In genomic region chr16:30826128-30826527, GRCm38 (mm10) we compare ENCODE assay signal across 9 mouse cellular contexts.
DNase-seq lines count a peak whose midpoint lies in the region; ATAC-seq and TF ChIP-seq lines count a peak whose summit lies in the region.
"Had no signal": no experiment of that assay in that cellular context is flagged by ENCODE, and none has a peak within 500 bp of the region (broad histone marks: within the 10 kb centered on the region; RNA-seq: fewer than 3 reads in every experiment).

No protein-coding gene starts in this region.

- 0 out of 2 replicates have a peak, but pooled peaks have one; percentile 41 for ATAC-seq in hindbrain, postnatal 0 days
- no peak for ATAC-seq in hindbrain, embryonic 13.5 days (ENCODE audit: low FRiP score)
- ATAC-seq in forebrain, embryonic 16.5 days = peak; percentile 75
- ATAC-seq in limb, embryonic 15.5 days (ENCODE audit: insufficient number of reproducible peaks, low FRiP score, low TSS enrichment, low read depth) = no peak
- no peak for ATAC-seq in erythroid progenitor cell, adult 5-6 weeks (replicated peaks; ENCODE audit: low FRiP score, poor library complexity, severe bottlenecking)

- H3K27ac ChIP-seq in hindbrain, postnatal 0 days = no peak overlapping the region
- no peak overlapping the region for H3K27ac ChIP-seq in hindbrain, embryonic 13.5 days
- peak overlapping the region; percentile 73 for H3K27ac ChIP-seq in forebrain, embryonic 16.5 days (ENCODE audit: low read length)
- H3K27ac ChIP-seq in limb, embryonic 15.5 days = peak overlapping the region; percentile 47; the same call in 1 of the 2 replicates

- no peak overlapping the region for H3K9ac ChIP-seq in hindbrain, postnatal 0 days (replicated peaks; ENCODE audit: low read length)
- no peak overlapping the region for H3K9ac ChIP-seq in hindbrain, embryonic 13.5 days
- H3K9ac ChIP-seq in forebrain, embryonic 16.5 days (replicated peaks; ENCODE audit: low read depth, low read length) = no peak overlapping the region
- H3K9ac ChIP-seq in limb, embryonic 15.5 days = no peak overlapping the region

- intact Hi-C loops in heart, postnatal 10 days (cut with DNase I) = no loop called here

- no peak overlapping the region for H3K4me2 ChIP-seq in hindbrain, postnatal 0 days (ENCODE audit: low read depth, low read length)
- H3K4me2 ChIP-seq in hindbrain, embryonic 13.5 days = no peak overlapping the region
- no peak overlapping the region for H3K4me2 ChIP-seq in forebrain, embryonic 16.5 days (ENCODE audit: low read length)
- H3K4me2 ChIP-seq in limb, embryonic 15.5 days = no peak overlapping the region

- H3K4me3 ChIP-seq in hindbrain, postnatal 0 days (ENCODE audit: low read length) = no peak overlapping the region
- no peak overlapping the region for H3K4me3 ChIP-seq in hindbrain, embryonic 13.5 days
- no peak overlapping the region for H3K4me3 ChIP-seq in forebrain, embryonic 16.5 days (replicated peaks; ENCODE audit: low read length)
- no peak overlapping the region for H3K4me3 ChIP-seq in limb, embryonic 15.5 days
- H3K4me3 ChIP-seq: myocyte had no signal

- 43% methylated on average over 3 of the region's 3 CpGs for WGBS in hindbrain, postnatal 0 days
- 63% methylated on average over 3 of the region's 3 CpGs for WGBS in hindbrain, embryonic 13.5 days
- 44% methylated on average over 3 of the region's 3 CpGs for WGBS in forebrain, embryonic 16.5 days
- WGBS in limb, embryonic 15.5 days = 28% methylated on average over 3 of the region's 3 CpGs

- H3K27me3 ChIP-seq in hindbrain, postnatal 0 days (ENCODE audit: insufficient read depth, low read length) = no peaks in the 10 kb centered on the region
- H3K27me3 ChIP-seq in hindbrain, embryonic 13.5 days = no peaks in the 10 kb centered on the region
- 0 out of 2 replicates have a peak, but pooled peaks cover 2% of the 10 kb centered on the region for H3K27me3 ChIP-seq in forebrain, embryonic 16.5 days (replicated peaks; ENCODE audit: control insufficient read depth, insufficient read depth, low read length)
- no peaks in the 10 kb centered on the region for H3K27me3 ChIP-seq in limb, embryonic 15.5 days

- H3K4me1 ChIP-seq in hindbrain, postnatal 0 days (ENCODE audit: insufficient read depth, low read length) = peaks cover 7% of the 10 kb centered on the region
- H3K4me1 ChIP-seq in hindbrain, embryonic 13.5 days (replicated peaks) = peaks cover 17% of the 10 kb centered on the region
- H3K4me1 ChIP-seq in forebrain, embryonic 16.5 days (replicated peaks; ENCODE audit: control insufficient read depth, insufficient read depth, low read length) = peaks cover 14% of the 10 kb centered on the region
- H3K4me1 ChIP-seq in limb, embryonic 15.5 days = peaks cover 32% of the 10 kb centered on the region

- H3K36me3 ChIP-seq in hindbrain, postnatal 0 days (ENCODE audit: insufficient read depth, low read length) = no peaks in the 10 kb centered on the region
- H3K36me3 ChIP-seq in hindbrain, embryonic 13.5 days = no peaks in the 10 kb centered on the region
- no peaks in the 10 kb centered on the region for H3K36me3 ChIP-seq in forebrain, embryonic 16.5 days (ENCODE audit: control insufficient read depth, insufficient read depth)
- no peaks in the 10 kb centered on the region for H3K36me3 ChIP-seq in limb, embryonic 15.5 days

- TF ChIP-seq CTCF in hindbrain, postnatal 0 days (IDR thresholded peaks at IDR 0.05; ENCODE audit: low read depth) = no peak

- DNase-seq in hindbrain, postnatal 0 days (ENCODE audit: low spot score) = peak; percentile 69
- peak; percentile 64 for DNase-seq in heart, postnatal 10 days
- no peak for DNase-seq in spleen, postnatal 36 days (ENCODE audit: low spot score in 2 of 2)
- no peak for DNase-seq in c-Kit-positive CD71-positive TER-119-positive erythroid progenitor cells, embryonic 14.5 days (ENCODE audit: low spot score)

- no peaks in the 10 kb centered on the region for H3K9me3 ChIP-seq in hindbrain, postnatal 0 days (ENCODE audit: low read length)
- no peaks in the 10 kb centered on the region for H3K9me3 ChIP-seq in hindbrain, embryonic 13.5 days
- H3K9me3 ChIP-seq in forebrain, embryonic 16.5 days (ENCODE audit: control insufficient read depth, low read length) = no peaks in the 10 kb centered on the region
- H3K9me3 ChIP-seq in limb, embryonic 15.5 days = no peaks in the 10 kb centered on the region

Comparison
In these comparisons a context has a peak if more than half of its experiments do, and no peak if none do; other contexts are left out.
1. ATAC-seq: peak in hindbrain, postnatal 0 days (single experiment) and forebrain, embryonic 16.5 days (single experiment); none in hindbrain, embryonic 13.5 days (single experiment), limb, embryonic 15.5 days (single experiment) and erythroid progenitor cell, adult 5-6 weeks (single experiment).
2. DNase-seq: peak in hindbrain, postnatal 0 days (single experiment) and heart, postnatal 10 days (2 of 2); none in spleen, postnatal 36 days (0 of 2) and c-Kit-positive CD71-positive TER-119-positive erythroid progenitor cells, embryonic 14.5 days (single experiment).
3. H3K27ac ChIP-seq: peak in forebrain, embryonic 16.5 days (single experiment) and limb, embryonic 15.5 days (single experiment); none in hindbrain, postnatal 0 days (single experiment) and hindbrain, embryonic 13.5 days (single experiment).